Mouse (Mus musculus): ENCODE measurements around the gene Zfp747.

The Zfp747 gene

GRCm38 (mm10) chr7:127371870-127372269, 4.0 kb downstream of the Zfp747 start:
- in situ Hi-C loops (cut with MboI; ENCODE audit: unreplicated experiment in 2 of 2) = loop anchor here in 1 of 2 experiments (25.0 kb wide), 1 partner anchor 1340 kb away; no protein-coding TSS in a partner anchor

DNA sequence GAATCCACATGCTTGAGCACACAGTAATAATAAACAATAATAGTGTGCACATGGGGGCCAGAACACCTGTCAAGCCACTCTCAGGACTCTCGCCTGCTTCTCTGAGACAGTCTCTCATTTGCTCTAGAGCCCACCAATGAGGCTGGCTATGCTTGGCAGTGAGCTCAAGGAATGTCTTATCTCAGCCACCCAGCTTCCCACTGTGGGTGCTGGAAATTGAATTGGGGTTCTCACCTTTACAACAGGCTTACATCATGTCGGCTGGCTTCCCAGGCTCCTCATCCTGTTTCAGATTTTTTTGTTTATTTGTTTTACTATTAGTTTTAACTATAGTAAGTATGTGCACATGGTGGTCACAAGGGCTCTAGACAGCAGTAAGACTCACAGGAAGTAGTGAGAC, 4.6 kb downstream of the Zfp747 start:
- in situ Hi-C loops (cut with MboI; ENCODE audit: unreplicated experiment in 2 of 2) = loop anchor here in 1 of 2 experiments (25.0 kb wide), 1 partner anchor 1341 kb away; no protein-coding TSS in a partner anchor

- in situ Hi-C loops (cut with MboI; ENCODE audit: unreplicated experiment in 2 of 2) = loop anchor here (10.0 to 25.0 kb wide), 3 partner anchors 109 to 1346 kb away; partner anchors contain the start of genes Fbrs (in 1 of the 2) and Prss36 (in 1 of the 2)
These were observed 9.6 kb downstream of the Zfp747 start for GRCm38 (mm10) chr7:127366249-127366648.

DNA sequence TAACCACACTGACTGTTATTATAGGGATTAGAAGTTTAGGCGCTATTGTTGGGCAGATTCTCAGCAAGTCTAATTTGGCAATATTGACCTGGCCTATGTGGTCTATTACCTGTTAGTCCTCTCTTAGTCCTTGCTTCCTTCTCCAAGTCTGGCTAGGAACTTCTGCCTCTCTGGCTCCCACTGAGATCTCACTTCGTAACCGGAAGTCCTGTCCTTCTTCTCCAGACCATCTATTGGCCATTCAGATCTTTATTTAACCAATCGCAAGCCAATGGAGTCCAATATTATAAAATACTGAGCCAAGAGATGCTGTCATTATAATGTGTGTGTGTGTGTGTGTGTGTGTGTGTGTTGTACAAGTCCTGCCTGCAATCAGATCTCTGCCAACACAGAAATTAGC, 11.7 kb downstream of the Zfp747 start:
- in situ Hi-C loops (cut with MboI; ENCODE audit: unreplicated experiment in 2 of 2) = loop anchor here (5.0 to 25.0 kb wide), 4 partner anchors 111 to 1348 kb away; partner anchors contain the start of genes Fbrs (in 1 of the 2) and Prss36 (in 1 of the 2)

DNA sequence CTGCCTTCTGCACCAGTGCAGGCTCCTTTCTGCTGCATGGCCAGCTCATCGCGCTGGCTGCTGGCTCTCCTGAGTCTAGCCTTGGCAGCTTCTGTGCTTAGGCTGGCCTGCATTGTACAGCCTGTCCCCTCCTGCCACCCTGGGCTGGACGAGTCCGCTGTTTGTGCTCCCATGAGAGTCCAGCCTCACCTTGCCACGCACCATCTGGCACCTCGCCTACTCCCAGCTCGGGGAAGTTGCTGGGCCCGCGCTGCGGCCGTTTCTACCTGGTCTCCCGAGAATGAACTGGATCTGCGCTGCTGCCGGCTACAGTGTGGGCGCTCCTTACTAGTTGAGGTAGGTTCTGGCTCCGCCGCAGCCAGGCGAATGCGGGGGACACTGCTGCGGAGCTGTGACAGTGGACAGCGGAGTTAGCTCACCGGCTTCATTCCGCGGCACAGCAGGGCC, 12.4 kb downstream of the Zfp747 start:
- in situ Hi-C loops (cut with MboI; ENCODE audit: unreplicated experiment in 2 of 2) = loop anchor here (5.0 to 25.0 kb wide), 4 partner anchors 111 to 1349 kb away; partner anchors contain the start of genes Fbrs (in 1 of the 2) and Prss36 (in 1 of the 2)

DNA sequence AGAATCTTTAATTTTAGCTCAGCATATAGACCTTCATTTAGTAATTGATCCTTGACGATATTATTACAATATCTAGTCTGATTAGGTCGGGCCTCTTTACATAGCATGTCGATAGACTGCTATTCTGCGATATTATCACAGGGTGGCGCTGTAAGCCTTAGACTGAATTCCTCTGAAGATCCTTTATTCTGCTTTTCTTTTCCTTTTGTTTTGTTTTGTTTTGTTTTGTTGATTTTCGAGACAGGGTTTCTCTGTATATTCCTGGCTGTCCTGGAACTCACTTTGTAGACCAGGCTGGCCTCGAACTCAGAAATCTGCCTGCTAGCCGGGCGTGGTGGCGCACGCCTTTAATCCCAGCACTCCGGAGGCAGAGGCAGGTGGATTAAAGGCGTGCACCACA, 13.4 kb downstream of the Zfp747 start:
- in situ Hi-C loops (cut with MboI; ENCODE audit: unreplicated experiment in 2 of 2) = loop anchor here (5.0 to 25.0 kb wide), 4 partner anchors 112 to 1350 kb away; partner anchors contain the start of genes Fbrs (in 1 of the 2) and Prss36 (in 1 of the 2)

DNA sequence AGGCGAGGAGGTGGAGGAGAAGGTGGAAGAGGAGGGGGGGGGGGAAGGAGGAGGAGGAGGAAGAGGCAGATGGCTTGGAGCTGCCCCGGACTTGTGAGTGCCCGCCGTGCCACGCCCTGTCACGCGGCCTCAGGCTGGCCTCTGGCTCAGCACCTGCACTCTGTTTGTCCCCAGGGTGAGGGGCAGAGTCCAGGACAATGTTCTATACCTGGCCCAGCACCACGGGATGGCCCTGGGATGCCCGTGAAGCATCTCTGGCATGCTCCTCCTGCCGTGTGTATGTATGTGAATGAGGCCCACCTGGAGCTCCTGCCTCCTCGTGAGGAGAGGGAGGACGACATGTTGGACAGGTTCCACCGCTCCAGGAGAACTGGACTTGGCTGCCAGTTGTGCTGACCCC, 14.4 kb downstream of the Zfp747 start:
- in situ Hi-C loops (cut with MboI; ENCODE audit: unreplicated experiment in 2 of 2) = loop anchor here (5.0 to 25.0 kb wide), 4 partner anchors 113 to 1351 kb away; partner anchors contain the start of genes Fbrs (in 1 of the 2) and Prss36 (in 1 of the 2)

GRCm38 (mm10) chr7:127360265-127360664, 15.6 kb downstream of the Zfp747 start:
- in situ Hi-C loops (cut with MboI; ENCODE audit: unreplicated experiment in 2 of 2) = loop anchor here (5.0 to 25.0 kb wide), 4 partner anchors 115 to 1352 kb away; partner anchors contain the start of genes Fbrs (in 1 of the 2) and Prss36 (in 1 of the 2)

- in situ Hi-C loops (cut with MboI; ENCODE audit: unreplicated experiment in 2 of 2) = loop anchor here in 1 of 2 experiments (25.0 kb wide), 1 partner anchor 1354 kb away; no protein-coding TSS in a partner anchor
These were observed 17.4 kb downstream of the Zfp747 start for GRCm38 (mm10) chr7:127358472-127358871.

DNA sequence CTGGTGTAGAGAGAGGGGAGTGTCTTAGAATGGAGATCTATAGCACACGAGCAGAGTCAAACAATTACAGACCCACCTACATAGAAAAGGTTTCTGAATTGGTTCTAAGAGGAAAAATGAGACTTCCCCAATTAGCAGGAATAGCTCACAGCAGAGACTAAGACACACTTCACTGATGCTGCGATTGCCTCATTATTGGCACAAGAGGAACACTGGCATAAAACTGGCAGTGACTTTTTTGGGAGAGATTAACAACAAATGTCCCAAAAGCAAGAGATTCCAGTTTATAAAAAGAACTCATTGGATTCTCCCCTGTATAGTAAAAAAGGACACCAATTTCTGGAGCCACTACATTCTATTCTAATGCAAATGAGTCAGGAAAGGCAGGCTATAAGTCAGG, 18.0 kb downstream of the Zfp747 start:
- in situ Hi-C loops (cut with MboI; ENCODE audit: unreplicated experiment in 2 of 2) = loop anchor here in 1 of 2 experiments (25.0 kb wide), 1 partner anchor 1354 kb away; no protein-coding TSS in a partner anchor

GRCm38 (mm10) chr7:127355796-127356195, 20.1 kb downstream of the Zfp747 start:
- in situ Hi-C loops (cut with MboI; ENCODE audit: unreplicated experiment in 2 of 2) = loop anchor here in 1 of 2 experiments (25.0 kb wide), 1 partner anchor 1357 kb away; no protein-coding TSS in a partner anchor

GRCm38 (mm10) chr7:127351230-127352004, 24.4 kb downstream of the Zfp747 start:
- in situ Hi-C loops (cut with MboI; ENCODE audit: unreplicated experiment in 2 of 2) = loop anchor here in 1 of 2 experiments (25.0 kb wide), 1 partner anchor 1361 kb away; no protein-coding TSS in a partner anchor

DNA sequence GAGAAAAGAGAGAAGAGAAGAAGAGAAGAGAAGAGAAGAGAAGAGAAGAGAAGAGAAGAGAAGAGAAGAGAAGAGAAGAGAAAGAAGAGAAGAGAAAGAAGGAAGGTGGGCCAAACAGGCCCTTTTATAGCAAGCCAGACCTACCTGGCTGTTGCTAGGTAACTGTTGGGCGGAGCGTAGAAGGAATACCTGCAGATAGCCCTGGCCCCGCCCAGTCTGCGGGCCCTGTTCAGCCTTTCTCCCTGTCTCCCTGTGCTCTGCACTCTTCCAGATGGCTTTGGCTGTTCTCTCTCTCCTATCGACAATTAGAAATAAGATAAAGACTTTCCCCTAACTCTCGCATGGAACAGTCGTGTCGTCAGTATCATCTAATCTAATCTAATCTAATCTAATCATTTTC, 29.2 kb downstream of the Zfp747 start:
- in situ Hi-C loops (cut with MboI; ENCODE audit: unreplicated experiment in 2 of 2) = loop anchor here in 1 of 2 experiments (10.0 kb wide), 1 partner anchor 268 kb away; the partner anchor contains the start of gene Zfp629

GRCm38 (mm10) chr7:127345512-127346325, 30.1 kb downstream of the Zfp747 start, which contains the start of gene Zfp768:
Gene Zfp768 (minus strand): TSS chr7:127345589.
- in situ Hi-C loops (cut with MboI; ENCODE audit: unreplicated experiment in 2 of 2) = loop anchor here in 1 of 2 experiments (10.0 kb wide), 1 partner anchor 269 kb away; the partner anchor contains the start of gene Zfp629

GRCm38 (mm10) chr7:127345092-127345491, 30.8 kb downstream of the Zfp747 start:
- in situ Hi-C loops (cut with MboI; ENCODE audit: unreplicated experiment in 2 of 2) = loop anchor here in 1 of 2 experiments (10.0 kb wide), 1 partner anchor 270 kb away; the partner anchor contains the start of gene Zfp629

DNA sequence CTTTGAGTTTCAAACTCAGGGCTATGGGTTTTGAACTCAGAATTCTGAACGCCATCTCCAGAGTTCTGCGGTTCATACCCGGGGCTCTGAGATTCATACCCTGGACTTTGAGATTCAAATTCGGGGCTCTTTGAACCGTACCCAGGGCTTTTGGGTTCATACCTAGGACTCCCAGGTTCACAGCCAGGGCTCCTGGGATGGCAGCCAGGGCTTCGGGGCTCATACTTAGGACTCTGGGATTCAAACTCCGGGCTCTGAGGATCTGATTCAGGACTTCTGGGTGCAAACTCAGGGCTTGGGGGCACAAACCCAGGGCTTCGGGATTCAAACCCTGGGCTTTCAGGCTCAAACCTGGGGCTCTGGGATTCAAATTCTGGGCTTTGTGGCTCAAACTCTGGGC, 31.5 kb downstream of the Zfp747 start:
- in situ Hi-C loops (cut with MboI; ENCODE audit: unreplicated experiment in 2 of 2) = loop anchor here (5.0 to 10.0 kb wide), 4 partner anchors 37 to 857 kb away; partner anchors contain the start of genes Dctpp1 (in 1 of the 2), Tufm (in 1 of the 2) and Zfp629 (in 1 of the 2)

DNA sequence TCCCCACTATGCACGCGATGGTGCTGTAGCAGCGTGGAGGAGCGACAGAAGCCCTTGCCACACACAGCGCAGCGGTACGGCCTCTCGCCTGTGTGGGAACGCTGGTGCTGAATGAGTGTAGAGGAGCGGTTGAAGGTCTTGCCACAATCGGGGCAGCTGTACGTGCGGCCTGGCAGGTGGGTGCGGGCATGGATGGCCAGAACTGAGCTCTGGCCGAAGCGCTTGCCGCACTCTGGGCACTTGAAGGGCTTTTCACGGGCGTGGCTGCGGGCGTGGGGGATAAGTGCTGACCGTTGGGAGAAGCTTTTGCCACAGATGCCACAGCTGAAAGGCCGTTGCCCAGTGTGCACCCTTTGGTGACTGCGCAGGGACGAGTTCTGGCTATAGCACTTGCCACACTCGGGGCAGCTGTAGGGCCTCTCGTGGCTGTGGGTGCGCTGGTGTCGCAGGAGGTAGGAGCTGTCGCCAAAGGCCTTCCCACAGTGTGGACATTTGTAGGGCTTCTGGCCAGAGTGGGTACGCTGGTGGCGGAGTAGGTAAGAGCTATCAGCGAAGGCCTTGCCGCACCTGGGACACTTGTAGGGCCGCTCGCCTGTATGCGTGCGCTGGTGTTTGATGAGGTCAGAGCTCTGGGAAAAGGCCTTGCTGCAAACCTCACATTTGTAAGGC, 32.4 kb downstream of the Zfp747 start:
- in situ Hi-C loops (cut with MboI; ENCODE audit: unreplicated experiment in 2 of 2) = loop anchor here (5.0 to 10.0 kb wide), 4 partner anchors 36 to 856 kb away; partner anchors contain the start of genes Dctpp1 (in 1 of the 2), Tufm (in 1 of the 2) and Zfp629 (in 1 of the 2)

DNA sequence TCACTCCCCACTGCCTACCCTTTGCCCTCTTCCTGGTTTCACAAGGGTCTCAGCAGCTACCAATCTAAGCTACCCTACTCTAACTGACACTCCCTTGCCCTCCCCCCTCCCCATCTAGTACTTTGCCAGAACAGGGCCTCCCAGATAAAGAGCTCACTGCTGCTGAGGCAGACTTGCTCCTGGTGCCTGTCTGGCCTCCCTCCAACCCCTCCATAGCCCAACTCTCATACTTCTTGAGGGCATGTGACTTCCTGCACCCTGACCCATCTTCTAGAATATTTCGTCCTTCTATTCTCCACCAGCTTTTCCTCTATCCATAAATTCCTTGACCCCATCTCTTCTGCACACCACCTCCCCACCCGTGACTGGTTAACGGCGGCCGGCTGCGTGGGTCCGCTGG, 33.0 kb downstream of the Zfp747 start:
- in situ Hi-C loops (cut with MboI; ENCODE audit: unreplicated experiment in 2 of 2) = loop anchor here (5.0 to 10.0 kb wide), 4 partner anchors 36 to 856 kb away; partner anchors contain the start of genes Dctpp1 (in 1 of the 2), Tufm (in 1 of the 2) and Zfp629 (in 1 of the 2)

- in situ Hi-C loops (cut with MboI; ENCODE audit: unreplicated experiment in 2 of 2) = loop anchor here (5.0 to 10.0 kb wide), 4 partner anchors 35 to 855 kb away; partner anchors contain the start of genes Dctpp1 (in 1 of the 2), Tufm (in 1 of the 2) and Zfp629 (in 1 of the 2)
These were observed 33.5 kb downstream of the Zfp747 start for GRCm38 (mm10) chr7:127342332-127342731.
